Mouse (Mus musculus) liver, embryonic 16.5 days (tissue): Measurements from ENCODE around the gene Oat. TPM values are rescaled to one million over a fixed set of nuclear protein-coding genes. Genes with fewer than 3 reads are reported as not detected.

Experiments used
- ATAC-seq: fragments of 200-750 bp; cut with Nextera tagmentation; 2 replicates; pipeline ENCODE4 v1.8.0; 2017; ENCODE audit warnings: low read depth, mild to moderate bottlenecking, moderate number of reproducible peaks, moderate library complexity
- H3K27ac ChIP-seq: fragments of 300-500 bp; sonication (generic); 2 replicates; pipeline ENCODE4 v1.5.1; 2014; ENCODE audit warnings: mild to moderate bottlenecking, low read length
- H3K27me3 ChIP-seq: fragments of 300-500 bp; sonication (generic); 2 replicates; pipeline ENCODE4 v1.6.1; 2014; ENCODE audit warnings: low read depth, low read length, mixed read lengths; ENCODE audit not compliant: control insufficient read depth, insufficient read depth
- H3K36me3 ChIP-seq: fragments of 300-500 bp; sonication (generic); 2 replicates; pipeline ENCODE4 v1.6.1; 2014; ENCODE audit warnings: mild to moderate bottlenecking; ENCODE audit not compliant: control insufficient read depth, insufficient read depth
- H3K4me1 ChIP-seq: fragments of 300-500 bp; sonication (generic); 2 replicates; pipeline ENCODE4 v1.6.1; 2014; ENCODE audit warnings: low read depth, low read length, mixed read lengths; ENCODE audit not compliant: control insufficient read depth
- H3K4me2 ChIP-seq: fragments of 300-500 bp; sonication (generic); 2 replicates; pipeline ENCODE4 v1.6.1; 2014; ENCODE audit warnings: low read depth, low read length, mixed read lengths
- H3K4me3 ChIP-seq: fragments of 300-500 bp; sonication (generic); 2 replicates; pipeline ENCODE4 v1.5.1; 2014; ENCODE audit warnings: low read depth, mild to moderate bottlenecking, low read length
- H3K9ac ChIP-seq: fragments of 300-500 bp; sonication (generic); 2 replicates; pipeline ENCODE4 v1.6.1; 2014; ENCODE audit warnings: low read depth, low read length
- H3K9me3 ChIP-seq: fragments of 300-500 bp; sonication (generic); replicated peaks from 2 replicates; pipeline ENCODE4 v1.6.1; 2016; ENCODE audit warnings: low read length; ENCODE audit not compliant: control insufficient read depth
- WGBS: fragments of 180-500 bp; shearing (Covaris S2); extraction: QIAGEN DNeasy Blood & Tissue Kit; methylation state at CpG from one replicate; pipeline ENCODE4 v1.1.7; 2014; ENCODE audit not compliant: insufficient replicate concordance; 5-methylcytosine and 5-hydroxymethylcytosine counted together
- polyA plus RNA-seq: library from polyadenylated mRNA; unstranded; fragments of >200 nt; fragmentation: Nextera tagmentation; extraction: Ambion mirVana; gene quantifications from 2 replicates; pipeline ENCODE4 v1.2.1, GENCODE M21; 2015

Gene Oat
- polyA plus RNA-seq, result 58.0 and 59.7 TPM in 2 replicates

- H3K4me1 ChIP-seq, result peaks cover 27% of the 10 kb centered on the region
- peak within 1 kb of the TSS; percentile 83 for H3K4me3 ChIP-seq
- ATAC-seq, result peak; percentile 96
- no peaks in the 10 kb centered on the region for H3K36me3 ChIP-seq
- WGBS, result under 1% methylated on average over 49 of the region's 49 CpGs
- H3K27me3 ChIP-seq, result peaks cover 14% of the 10 kb centered on the region
- H3K27ac ChIP-seq, result peak within 1 kb of the TSS; percentile 92
- H3K9ac ChIP-seq, result peak within 1 kb of the TSS; percentile 87
- H3K9me3 ChIP-seq, result no peaks in the 10 kb centered on the region
- peak within 1 kb of the TSS; percentile 90 for H3K4me2 ChIP-seq
Measured at GRCm38 (mm10) chr7:132576116-132576650, at the start of gene Oat. Oat (minus strand) TSS chr7:132576398.

DNA sequence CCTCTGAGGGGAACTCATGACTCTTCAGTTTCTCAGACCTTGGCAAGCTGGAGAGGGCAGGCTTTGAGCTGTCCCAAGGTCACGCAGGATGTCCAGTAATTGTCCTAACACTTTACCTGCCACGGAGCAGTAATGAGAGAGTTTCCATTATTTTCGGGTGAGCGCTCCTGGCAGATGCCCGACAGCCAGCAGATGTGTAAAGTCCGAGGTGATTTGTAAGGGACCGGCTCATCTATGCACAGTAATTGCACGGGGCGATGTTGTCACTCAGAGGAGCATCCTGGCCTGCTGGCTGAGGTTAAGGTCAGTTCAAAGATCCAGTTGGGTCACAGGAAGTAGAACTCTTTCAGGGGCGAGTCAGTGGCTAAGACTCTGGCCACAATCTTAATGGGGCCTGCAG lies 48.0 kb upstream of the Oat start:
- Histone ChIP-seq H3K36me3 (no peaks in the 10 kb centered on the region), H3K27ac (no peak overlapping the region), H3K4me3 (no peak overlapping the region), H3K9ac (no peak overlapping the region), H3K9me3 (no peaks in the 10 kb centered on the region), H3K27me3 (no peaks in the 10 kb centered on the region), H3K4me1 (no peaks in the 10 kb centered on the region), H3K4me2 (no peak overlapping the region)
- ATAC-seq, result no peak
- WGBS, result 71% methylated on average over 10 of the region's 10 CpGs

GRCm38 (mm10) chr7:132619975-132620918 lies 44.0 kb upstream of the Oat start:
- no peaks in the 10 kb centered on the region for H3K9me3 ChIP-seq
- no peak overlapping the region for H3K9ac ChIP-seq
- H3K27ac ChIP-seq, result no peak overlapping the region
- H3K4me3 ChIP-seq, result no peak overlapping the region
- no peak overlapping the region for H3K4me2 ChIP-seq
- 62% methylated on average over 15 of the region's 15 CpGs for WGBS
- ATAC-seq, result no peak
- H3K27me3 ChIP-seq, result no peaks in the 10 kb centered on the region
- H3K36me3 ChIP-seq, result no peaks in the 10 kb centered on the region
- no peaks in the 10 kb centered on the region for H3K4me1 ChIP-seq

DNA sequence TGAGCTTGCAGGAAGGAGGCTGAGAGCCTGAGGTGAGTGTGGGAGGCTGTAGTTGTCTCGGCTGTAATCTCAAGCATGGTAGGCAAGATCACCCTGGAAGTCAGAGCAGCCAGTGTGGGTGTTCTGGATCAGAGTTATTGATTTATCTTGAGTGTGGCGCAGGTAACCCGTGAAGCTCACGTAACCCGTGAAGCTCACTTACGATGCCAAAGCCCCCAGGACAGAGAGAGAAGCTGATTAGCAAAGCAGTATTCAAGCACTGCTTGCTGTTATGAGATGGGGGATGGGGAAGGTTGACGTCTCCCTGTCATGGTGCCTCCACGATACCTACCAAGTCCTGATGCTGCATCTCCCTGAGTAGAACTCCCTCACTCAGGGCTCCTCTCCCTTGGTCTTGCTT lies 43.4 kb upstream of the Oat start:
- Histone ChIP-seq H3K4me3 (no peak overlapping the region), H3K4me2 (no peak overlapping the region), H3K36me3 (no peaks in the 10 kb centered on the region), H3K9ac (no peak overlapping the region), H3K27ac (no peak overlapping the region), H3K4me1 (no peaks in the 10 kb centered on the region), H3K27me3 (no peaks in the 10 kb centered on the region), H3K9me3 (no peaks in the 10 kb centered on the region)
- WGBS, result 78% methylated on average over 8 of the region's 8 CpGs
- ATAC-seq, result no peak

- no peaks in the 10 kb centered on the region for H3K9me3 ChIP-seq
- no peak overlapping the region for H3K4me2 ChIP-seq
- H3K4me1 ChIP-seq, result no peaks in the 10 kb centered on the region
- WGBS, result 68% methylated on average over 5 of the region's 5 CpGs
- ATAC-seq, result no peak
- H3K4me3 ChIP-seq, result no peak overlapping the region
- no peaks in the 10 kb centered on the region for H3K27me3 ChIP-seq
- no peaks in the 10 kb centered on the region for H3K36me3 ChIP-seq
- H3K27ac ChIP-seq, result no peak overlapping the region
- no peak overlapping the region for H3K9ac ChIP-seq
Measured at GRCm38 (mm10) chr7:132617021-132617564, 40.9 kb upstream of the Oat start.

GRCm38 (mm10) chr7:132616391-132616790 lies 40.2 kb upstream of the Oat start:
- no peaks in the 10 kb centered on the region for H3K4me1 ChIP-seq
- H3K36me3 ChIP-seq, result no peaks in the 10 kb centered on the region
- WGBS, result 65% methylated on average over 6 of the region's 6 CpGs
- ATAC-seq, result no peak
- no peak overlapping the region for H3K27ac ChIP-seq
- H3K4me3 ChIP-seq, result no peak overlapping the region
- no peak overlapping the region for H3K4me2 ChIP-seq
- no peaks in the 10 kb centered on the region for H3K9me3 ChIP-seq
- no peak overlapping the region for H3K9ac ChIP-seq
- no peaks in the 10 kb centered on the region for H3K27me3 ChIP-seq

- Histone ChIP-seq H3K9me3 (no peaks in the 10 kb centered on the region), H3K4me1 (peaks cover 7% of the 10 kb centered on the region), H3K36me3 (no peaks in the 10 kb centered on the region), H3K9ac (no peak overlapping the region), H3K4me3 (no peak overlapping the region), H3K27me3 (no peaks in the 10 kb centered on the region), H3K27ac (no peak overlapping the region), H3K4me2 (no peak overlapping the region)
- WGBS, result 26% methylated on average over 3 of the region's 3 CpGs
- ATAC-seq, result no peak
Measured at GRCm38 (mm10) chr7:132615346-132615745, 39.1 kb upstream of the Oat start.

- ATAC-seq, result peak; percentile 25; the same call in 1 of the 2 replicates
- WGBS, result 80% methylated on average over 8 of the region's 8 CpGs
- H3K4me3 ChIP-seq, result no peak overlapping the region
- H3K9me3 ChIP-seq, result no peaks in the 10 kb centered on the region
- no peak overlapping the region for H3K4me2 ChIP-seq
- H3K36me3 ChIP-seq, result no peaks in the 10 kb centered on the region
- H3K27ac ChIP-seq, result no peak overlapping the region
- H3K9ac ChIP-seq, result no peak overlapping the region
- H3K27me3 ChIP-seq, result no peaks in the 10 kb centered on the region; the same call in 1 of the 2 replicates
- H3K4me1 ChIP-seq, result peaks cover 9% of the 10 kb centered on the region
Measured at GRCm38 (mm10) chr7:132611530-132611929, 35.3 kb upstream of the Oat start.
